Mouse (Mus musculus) limb, embryonic 15.5 days (tissue): ENCODE results near the gene Polm. TPM values are rescaled to one million over a fixed set of nuclear protein-coding genes. Genes with fewer than 3 reads are reported as not detected.

Source experiments
- ATAC-seq: fragments of 200-750 bp; cut with Nextera tagmentation; 2 replicates; pipeline ENCODE4 v1.8.0; 2017; ENCODE audit warnings: low read depth, moderate TSS enrichment; ENCODE audit not compliant: insufficient number of reproducible peaks, low FRiP score, low TSS enrichment
- H3K27ac ChIP-seq: fragments of 300-500 bp; sonication (generic); 2 replicates; pipeline ENCODE4 v1.5.1; 2015; ENCODE audit warnings: moderate library complexity, mild to moderate bottlenecking, inconsistent platforms
- H3K27me3 ChIP-seq: fragments of 300-500 bp; sonication (generic); 2 replicates; pipeline ENCODE4 v1.6.1; 2015; ENCODE audit warnings: inconsistent platforms
- H3K36me3 ChIP-seq: fragments of 300-500 bp; sonication (generic); 2 replicates; pipeline ENCODE4 v1.6.1; 2015; ENCODE audit warnings: inconsistent platforms
- H3K4me1 ChIP-seq: fragments of 300-500 bp; sonication (generic); 2 replicates; pipeline ENCODE4 v1.6.1; 2015; ENCODE audit warnings: inconsistent platforms
- H3K4me2 ChIP-seq: fragments of 300-500 bp; sonication (generic); 2 replicates; pipeline ENCODE4 v1.6.1; 2015; ENCODE audit warnings: mild to moderate bottlenecking, inconsistent platforms
- H3K4me3 ChIP-seq: fragments of 300-500 bp; sonication (generic); 2 replicates; pipeline ENCODE4 v1.5.1; 2015; ENCODE audit warnings: mild to moderate bottlenecking, inconsistent platforms
- H3K9ac ChIP-seq: fragments of 300-500 bp; sonication (generic); 2 replicates; pipeline ENCODE4 v1.6.1; 2015; ENCODE audit warnings: inconsistent platforms
- H3K9me3 ChIP-seq: fragments of 300-500 bp; sonication (generic); 2 replicates; pipeline ENCODE4 v1.6.1; 2016; ENCODE audit warnings: inconsistent platforms
- WGBS: fragments of 180-500 bp; shearing (Covaris S2); methylation state at CpG from one replicate; pipeline ENCODE4 v1.1.7; 2015; 5-methylcytosine and 5-hydroxymethylcytosine counted together
- polyA plus RNA-seq: library from polyadenylated mRNA; unstranded; fragments of >200 nt; fragmentation: Nextera tagmentation; extraction: Ambion mirVana; gene quantifications from 2 replicates; pipeline ENCODE4 v1.2.1, GENCODE M21; 2015

The Polm gene
- polyA plus RNA-seq, 1 experiment from 2014 or later = 10.4 TPM

GRCm38 (mm10) chr11:5801511-5801910 lies 36.3 kb downstream of the Polm start:
- Histone ChIP-seq H3K27me3 (no peaks in the 10 kb centered on the region), H3K36me3 (peaks cover 47% of the 10 kb centered on the region), H3K4me3 (no peak overlapping the region), H3K4me2 (no peak overlapping the region), H3K9ac (no peak overlapping the region), H3K4me1 (peaks cover 21% of the 10 kb centered on the region), H3K9me3 (no peaks in the 10 kb centered on the region), H3K27ac (no peak overlapping the region)
- no peak for ATAC-seq
- WGBS = 93% methylated on average over 16 of the region's 16 CpGs

DNA sequence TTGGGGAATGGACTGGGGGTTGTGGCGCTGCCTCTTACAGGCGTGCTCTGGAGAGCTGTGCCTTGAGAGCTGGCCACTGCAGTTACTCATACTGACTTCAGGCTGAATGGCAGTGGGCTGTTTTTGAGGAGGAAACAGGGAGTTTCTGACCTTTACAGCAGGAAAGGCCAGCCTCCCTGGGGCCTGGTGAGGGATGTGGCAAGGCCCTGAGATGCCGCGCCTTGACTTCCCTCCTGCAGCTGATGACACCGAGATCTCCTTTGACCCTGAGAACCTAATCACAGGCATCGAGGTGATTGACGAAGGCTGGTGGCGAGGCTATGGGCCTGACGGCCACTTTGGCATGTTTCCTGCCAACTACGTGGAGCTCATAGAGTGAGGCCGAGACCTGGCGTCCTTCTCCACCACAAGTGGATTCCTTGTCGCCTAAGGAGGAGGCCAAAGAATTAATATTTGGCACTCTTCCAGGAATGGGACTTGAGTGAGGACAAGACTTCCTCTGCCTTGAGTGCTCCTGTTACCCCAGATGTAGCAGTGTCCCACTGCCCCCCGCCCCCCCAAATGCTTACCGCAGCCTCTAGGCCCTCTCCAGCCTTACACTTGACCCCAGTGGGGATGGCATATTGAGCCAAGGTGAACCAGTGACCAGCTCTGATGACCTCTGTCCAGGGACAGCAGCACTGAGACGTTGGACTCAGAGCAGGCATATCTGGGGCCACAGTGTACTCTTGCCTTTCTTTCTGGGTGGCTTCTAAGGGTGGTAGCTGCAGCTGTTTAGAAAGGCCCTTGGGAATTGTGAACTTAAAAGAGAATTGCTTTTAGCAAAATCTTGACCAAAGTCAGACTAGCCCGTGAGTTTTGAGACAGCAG lies 38.0 kb downstream of the Polm start:
- Histone ChIP-seq H3K9ac (no peak overlapping the region), H3K4me2 (no peak overlapping the region), H3K9me3 (no peaks in the 10 kb centered on the region), H3K4me1 (peaks cover 21% of the 10 kb centered on the region), H3K4me3 (no peak overlapping the region), H3K27ac (no peak overlapping the region), H3K27me3 (no peaks in the 10 kb centered on the region), H3K36me3 (peaks cover 63% of the 10 kb centered on the region)
- ATAC-seq = no peak
- WGBS = 83% methylated on average over 17 of the region's 17 CpGs

DNA sequence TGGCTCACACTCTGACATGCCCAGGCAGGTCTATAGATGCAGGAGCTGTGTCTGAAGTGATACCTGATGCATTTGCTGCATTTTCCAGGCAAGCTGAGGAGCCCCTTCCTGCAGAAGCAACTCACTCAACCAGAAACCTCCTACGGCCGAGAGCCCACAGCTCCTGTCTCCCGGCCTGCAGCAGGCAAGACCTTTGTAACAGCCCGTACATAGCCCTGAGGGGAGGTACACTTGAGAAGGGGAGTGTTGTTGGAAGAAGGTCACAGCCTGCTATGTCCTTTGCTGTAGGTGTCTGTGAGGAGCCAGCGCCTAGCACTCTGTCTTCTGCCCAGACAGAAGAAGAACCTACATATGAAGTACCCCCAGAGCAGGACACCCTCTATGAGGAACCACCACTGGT lies 39.9 kb downstream of the Polm start:
- peaks cover 12% of the 10 kb centered on the region for H3K4me1 ChIP-seq
- peaks cover 80% of the 10 kb centered on the region for H3K36me3 ChIP-seq
- 83% methylated on average over 5 of the region's 5 CpGs for WGBS
- no peak overlapping the region for H3K4me3 ChIP-seq
- no peak overlapping the region for H3K27ac ChIP-seq
- no peaks in the 10 kb centered on the region for H3K9me3 ChIP-seq
- no peaks in the 10 kb centered on the region for H3K27me3 ChIP-seq
- no peak for ATAC-seq
- no peak overlapping the region for H3K9ac ChIP-seq
- H3K4me2 ChIP-seq = no peak overlapping the region

DNA sequence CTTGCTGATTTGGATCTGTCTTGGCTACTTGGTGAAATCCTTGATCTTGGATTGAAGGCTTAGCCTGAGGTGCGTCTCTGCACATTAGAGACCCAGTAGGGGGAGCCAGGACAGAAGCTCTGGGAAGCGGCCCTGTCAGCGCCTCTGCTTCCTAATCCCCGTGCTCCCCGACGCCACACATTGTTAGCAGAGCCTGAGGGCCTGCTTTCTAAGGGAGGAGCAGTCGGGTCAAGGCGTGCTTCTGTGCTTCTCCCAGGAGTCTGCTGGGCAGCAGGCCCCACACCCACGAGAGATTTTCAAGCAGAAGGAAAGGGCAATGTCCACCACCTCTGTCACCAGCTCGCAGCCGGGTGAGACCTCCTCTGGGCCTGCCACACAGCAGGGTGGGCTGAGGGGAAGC lies 40.4 kb downstream of the Polm start:
- Histone ChIP-seq H3K4me3 (no peak overlapping the region), H3K9ac (no peak overlapping the region), H3K27ac (no peak overlapping the region), H3K4me1 (peaks cover 6% of the 10 kb centered on the region; the same call in 1 of the 2 replicates), H3K27me3 (no peaks in the 10 kb centered on the region), H3K9me3 (no peaks in the 10 kb centered on the region), H3K36me3 (peaks cover 86% of the 10 kb centered on the region), H3K4me2 (no peak overlapping the region)
- ATAC-seq = no peak
- 69% methylated on average over 11 of the region's 11 CpGs for WGBS

- Histone ChIP-seq H3K27me3 (no peaks in the 10 kb centered on the region), H3K36me3 (peaks cover 90% of the 10 kb centered on the region), H3K4me1 (peaks cover 4% of the 10 kb centered on the region; the same call in 1 of the 2 replicates), H3K9ac (no peak overlapping the region), H3K27ac (no peak overlapping the region), H3K4me2 (no peak overlapping the region), H3K9me3 (no peaks in the 10 kb centered on the region), H3K4me3 (no peak overlapping the region)
- 87% methylated on average over 15 of the region's 15 CpGs for WGBS
- ATAC-seq = no peak
Observed at GRCm38 (mm10) chr11:5796939-5797338, 40.9 kb downstream of the Polm start.

DNA sequence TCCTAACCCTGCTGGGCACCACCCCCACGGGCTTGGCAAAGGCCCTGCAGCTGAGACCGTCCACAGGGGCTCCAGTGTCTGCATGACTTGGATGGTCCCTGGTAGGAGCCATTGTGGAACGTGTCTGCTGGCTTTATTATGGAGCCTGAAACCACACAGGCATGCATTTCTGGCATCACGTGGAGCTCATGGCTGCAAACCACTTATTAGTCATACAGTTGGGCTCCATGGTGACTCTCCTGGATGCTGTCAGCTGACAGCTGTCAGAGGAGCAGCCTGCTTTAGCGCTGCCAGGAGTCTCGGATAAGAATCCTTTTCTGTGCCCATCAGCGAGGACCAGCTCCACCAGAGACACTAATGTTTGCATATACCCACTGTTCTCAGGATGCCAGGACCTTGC lies 42.1 kb downstream of the Polm start:
- H3K4me2 ChIP-seq = no peak overlapping the region
- H3K9me3 ChIP-seq = no peaks in the 10 kb centered on the region
- 88% methylated on average over 7 of the region's 7 CpGs for WGBS
- no peaks in the 10 kb centered on the region for H3K27me3 ChIP-seq
- no peak overlapping the region for H3K27ac ChIP-seq
- peaks cover 93% of the 10 kb centered on the region for H3K36me3 ChIP-seq
- H3K4me3 ChIP-seq = no peak overlapping the region
- H3K9ac ChIP-seq = no peak overlapping the region
- no peak for ATAC-seq
- no peaks in the 10 kb centered on the region for H3K4me1 ChIP-seq

DNA sequence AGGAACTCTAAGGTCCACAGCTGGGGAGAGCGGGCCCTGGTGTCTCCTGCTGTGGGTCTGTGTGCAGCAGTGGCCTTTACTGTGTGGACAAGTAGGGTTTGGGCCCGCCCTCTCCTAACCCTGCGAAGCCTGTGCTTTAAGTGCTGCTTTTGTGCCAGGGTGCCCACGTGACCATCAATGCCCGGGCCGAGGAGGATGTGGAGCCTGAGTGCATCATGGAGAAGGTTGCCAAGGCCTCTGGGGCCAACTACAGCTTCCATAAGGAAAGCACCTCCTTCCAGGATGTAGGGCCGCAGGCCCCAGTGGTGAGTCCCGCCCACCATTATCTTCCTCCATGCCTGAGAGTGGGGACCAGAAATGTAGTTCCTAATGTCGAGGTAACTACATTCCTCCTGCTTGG lies 42.5 kb downstream of the Polm start:
- no peak overlapping the region for H3K4me2 ChIP-seq
- ATAC-seq = no peak; the same call in 1 of the 2 replicates
- H3K27me3 ChIP-seq = no peaks in the 10 kb centered on the region
- no peaks in the 10 kb centered on the region for H3K9me3 ChIP-seq
- H3K4me3 ChIP-seq = no peak overlapping the region
- H3K27ac ChIP-seq = no peak overlapping the region
- no peaks in the 10 kb centered on the region for H3K4me1 ChIP-seq
- no peak overlapping the region for H3K9ac ChIP-seq
- H3K36me3 ChIP-seq = peaks cover 89% of the 10 kb centered on the region
- WGBS = 89% methylated on average over 9 of the region's 9 CpGs

- no peak for ATAC-seq
- no peak overlapping the region for H3K4me3 ChIP-seq
- no peak overlapping the region for H3K27ac ChIP-seq
- WGBS = 87% methylated on average over 1 of the region's 1 CpGs
- no peaks in the 10 kb centered on the region for H3K9me3 ChIP-seq
- H3K4me1 ChIP-seq = peaks cover 26% of the 10 kb centered on the region
- no peak overlapping the region for H3K4me2 ChIP-seq
- no peak overlapping the region for H3K9ac ChIP-seq
- peaks cover 44% of the 10 kb centered on the region for H3K36me3 ChIP-seq
- no peaks in the 10 kb centered on the region for H3K27me3 ChIP-seq
Observed at GRCm38 (mm10) chr11:5790431-5790830, 47.4 kb downstream of the Polm start.

GRCm38 (mm10) chr11:5789754-5790333 lies 48.0 kb downstream of the Polm start:
- Histone ChIP-seq H3K9ac (no peak overlapping the region), H3K4me3 (peak overlapping the region; percentile 86), H3K9me3 (no peaks in the 10 kb centered on the region), H3K4me2 (peak overlapping the region; percentile 76), H3K27ac (no peak overlapping the region), H3K27me3 (no peaks in the 10 kb centered on the region), H3K4me1 (peaks cover 26% of the 10 kb centered on the region), H3K36me3 (peaks cover 38% of the 10 kb centered on the region)
- no peak for ATAC-seq
- 76% methylated on average over 3 of the region's 3 CpGs for WGBS

- Histone ChIP-seq H3K9ac (peak overlapping the region; percentile 75), H3K4me1 (peaks cover 26% of the 10 kb centered on the region), H3K4me2 (peak overlapping the region; percentile 76), H3K36me3 (peaks cover 31% of the 10 kb centered on the region), H3K9me3 (no peaks in the 10 kb centered on the region), H3K27me3 (no peaks in the 10 kb centered on the region), H3K4me3 (peak overlapping the region; percentile 86), H3K27ac (peak overlapping the region; percentile 93)
- no peak for ATAC-seq
- WGBS = 70% methylated on average over 6 of the region's 6 CpGs
Observed at GRCm38 (mm10) chr11:5789071-5789753, 48.6 kb downstream of the Polm start.

GRCm38 (mm10) chr11:5788056-5789014 lies 49.5 kb downstream of the Polm start, which contains the start of gene Dbnl:
TSS of gene Dbnl (plus strand) at chr11:5788488.
- Histone ChIP-seq H3K4me3 (peak within 1 kb of the TSS; percentile 86), H3K27ac (peak within 1 kb of the TSS; percentile 93), H3K4me2 (peak within 1 kb of the TSS; percentile 76), H3K27me3 (no peaks in the 10 kb centered on the region), H3K4me1 (peaks cover 26% of the 10 kb centered on the region), H3K36me3 (peaks cover 23% of the 10 kb centered on the region), H3K9me3 (no peaks in the 10 kb centered on the region), H3K9ac (peak within 1 kb of the TSS; percentile 75)
- ATAC-seq = peak; percentile 93
- WGBS = under 1% methylated on average over 74 of the region's 74 CpGs
